Mouse (Mus musculus) hindbrain, embryonic 16.5 days (tissue): ENCODE data around the gene St3gal5. TPM values are rescaled to one million over a fixed set of nuclear protein-coding genes. Genes with fewer than 3 reads are reported as not detected.

Experiments used
- ATAC-seq: fragments of 200-750 bp; cut with Nextera tagmentation; 2 replicates; pipeline ENCODE4 v1.8.0; 2017; ENCODE audit warnings: moderate TSS enrichment, moderate library complexity
- H3K27ac ChIP-seq: fragments of 300-500 bp; sonication (generic); 2 replicates; pipeline ENCODE4 v1.5.1; 2014; ENCODE audit warnings: low read depth, mild to moderate bottlenecking, control low read depth, low read length, moderate library complexity
- H3K27me3 ChIP-seq: fragments of 300-500 bp; sonication (generic); replicated peaks from 2 replicates; pipeline ENCODE4 v1.6.1; 2014; ENCODE audit warnings: low read length; ENCODE audit not compliant: control insufficient read depth, insufficient read depth
- H3K36me3 ChIP-seq: fragments of 300-500 bp; sonication (generic); 2 replicates; pipeline ENCODE4 v1.6.1; 2014; ENCODE audit warnings: mild to moderate bottlenecking, low read length, moderate library complexity, mixed read lengths; ENCODE audit not compliant: control insufficient read depth, insufficient read depth
- H3K4me1 ChIP-seq: fragments of 300-500 bp; sonication (generic); 2 replicates; pipeline ENCODE4 v1.6.1; 2014; ENCODE audit warnings: low read depth, low read length; ENCODE audit not compliant: control insufficient read depth, insufficient read depth
- H3K4me2 ChIP-seq: fragments of 300-500 bp; sonication (generic); 2 replicates; pipeline ENCODE4 v1.6.1; 2014; ENCODE audit warnings: mild to moderate bottlenecking, low read length, control low read depth, moderate library complexity
- H3K4me3 ChIP-seq: fragments of 300-500 bp; sonication (generic); 2 replicates; pipeline ENCODE4 v1.5.1; 2014; ENCODE audit warnings: mild to moderate bottlenecking, low read length, control low read depth, moderate library complexity
- H3K9ac ChIP-seq: fragments of 300-500 bp; sonication (generic); 2 replicates; pipeline ENCODE4 v1.6.1; 2014; ENCODE audit warnings: low read depth, mild to moderate bottlenecking, control low read depth, low read length, moderate library complexity
- H3K9me3 ChIP-seq: fragments of 300-500 bp; sonication (generic); 2 replicates; pipeline ENCODE4 v1.6.1; 2014; ENCODE audit warnings: mild to moderate bottlenecking, low read length, moderate library complexity; ENCODE audit not compliant: control insufficient read depth
- WGBS: fragments of 180-500 bp; shearing (Covaris S2); extraction: QIAGEN DNeasy Blood & Tissue Kit; methylation state at CpG from one replicate; pipeline ENCODE4 v1.1.7; 2014; 5-methylcytosine and 5-hydroxymethylcytosine counted together
- polyA plus RNA-seq: library from polyadenylated mRNA; unstranded; fragments of >200 nt; fragmentation: Nextera tagmentation; extraction: Ambion mirVana; gene quantifications from 2 replicates; pipeline ENCODE4 v1.2.1, GENCODE M21; 2015

Gene St3gal5
- polyA plus RNA-seq, 1 experiment from 2014 or later = 69.2 TPM

DNA sequence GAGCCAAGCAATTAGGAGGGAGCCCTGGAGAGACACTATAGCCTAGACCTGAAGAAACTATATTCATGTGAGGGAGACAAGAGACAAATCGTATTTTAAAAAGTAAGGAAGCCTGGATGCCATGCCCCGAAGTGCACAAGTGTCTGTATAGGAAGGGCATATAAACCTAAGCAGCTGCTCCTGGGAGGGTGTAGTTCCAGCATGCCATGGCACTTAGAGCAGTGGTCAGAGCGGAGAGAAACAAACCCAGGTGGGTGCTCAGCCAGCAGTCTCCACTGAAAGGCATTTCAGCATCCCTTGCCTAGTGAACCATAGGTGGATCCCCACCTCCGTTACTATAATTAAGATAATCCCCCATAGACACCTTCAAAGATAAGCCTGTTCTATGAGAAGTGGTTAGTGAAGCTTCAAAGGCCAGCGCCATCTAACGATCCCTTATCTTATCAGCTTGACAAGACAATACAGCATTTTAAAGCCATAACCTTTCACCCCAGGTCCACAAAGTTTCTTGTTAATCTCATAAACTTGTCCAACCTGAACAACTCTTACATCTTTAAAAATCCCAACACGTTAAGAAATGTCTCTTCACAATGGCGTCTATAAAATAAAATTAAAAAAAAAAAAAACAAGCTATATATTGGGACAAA lies 20.1 kb downstream of the St3gal5 start:
- WGBS = 73% methylated on average over 8 of the region's 8 CpGs
- Histone ChIP-seq H3K27ac (no peak overlapping the region), H3K27me3 (no peaks in the 10 kb centered on the region), H3K9ac (no peak overlapping the region), H3K4me1 (peaks cover 3% of the 10 kb centered on the region; the same call in 1 of the 2 replicates), H3K9me3 (no peaks in the 10 kb centered on the region), H3K4me3 (no peak overlapping the region), H3K4me2 (no peak overlapping the region), H3K36me3 (no peaks in the 10 kb centered on the region)
- ATAC-seq = no peak

- no peaks in the 10 kb centered on the region for H3K27me3 ChIP-seq
- no peak overlapping the region for H3K4me2 ChIP-seq
- H3K27ac ChIP-seq = no peak overlapping the region
- H3K4me1 ChIP-seq = no peaks in the 10 kb centered on the region; the same call in 1 of the 2 replicates
- no peaks in the 10 kb centered on the region for H3K36me3 ChIP-seq
- no peak overlapping the region for H3K9ac ChIP-seq
- no peak for ATAC-seq
- H3K4me3 ChIP-seq = no peak overlapping the region
- H3K9me3 ChIP-seq = no peaks in the 10 kb centered on the region
- WGBS = 90% methylated on average over 1 of the region's 1 CpGs
These were observed 22.5 kb downstream of the St3gal5 start for GRCm38 (mm10) chr6:72119870-72120269.

GRCm38 (mm10) chr6:72121301-72121700 lies 23.9 kb downstream of the St3gal5 start:
- Histone ChIP-seq H3K9me3 (no peaks in the 10 kb centered on the region), H3K4me3 (no peak overlapping the region), H3K27ac (no peak overlapping the region), H3K9ac (no peak overlapping the region), H3K4me1 (no peaks in the 10 kb centered on the region; the same call in 1 of the 2 replicates), H3K4me2 (no peak overlapping the region), H3K27me3 (no peaks in the 10 kb centered on the region), H3K36me3 (no peaks in the 10 kb centered on the region)
- no peak for ATAC-seq
- 49% methylated on average over 3 of the region's 3 CpGs for WGBS

GRCm38 (mm10) chr6:72122515-72122914 lies 25.1 kb downstream of the St3gal5 start:
- Histone ChIP-seq H3K36me3 (no peaks in the 10 kb centered on the region), H3K9ac (no peak overlapping the region), H3K4me3 (no peak overlapping the region), H3K4me2 (no peak overlapping the region), H3K27ac (no peak overlapping the region), H3K9me3 (no peaks in the 10 kb centered on the region), H3K27me3 (no peaks in the 10 kb centered on the region), H3K4me1 (no peaks in the 10 kb centered on the region; the same call in 1 of the 2 replicates)
- no peak for ATAC-seq
- WGBS = 82% methylated on average over 5 of the region's 5 CpGs

DNA sequence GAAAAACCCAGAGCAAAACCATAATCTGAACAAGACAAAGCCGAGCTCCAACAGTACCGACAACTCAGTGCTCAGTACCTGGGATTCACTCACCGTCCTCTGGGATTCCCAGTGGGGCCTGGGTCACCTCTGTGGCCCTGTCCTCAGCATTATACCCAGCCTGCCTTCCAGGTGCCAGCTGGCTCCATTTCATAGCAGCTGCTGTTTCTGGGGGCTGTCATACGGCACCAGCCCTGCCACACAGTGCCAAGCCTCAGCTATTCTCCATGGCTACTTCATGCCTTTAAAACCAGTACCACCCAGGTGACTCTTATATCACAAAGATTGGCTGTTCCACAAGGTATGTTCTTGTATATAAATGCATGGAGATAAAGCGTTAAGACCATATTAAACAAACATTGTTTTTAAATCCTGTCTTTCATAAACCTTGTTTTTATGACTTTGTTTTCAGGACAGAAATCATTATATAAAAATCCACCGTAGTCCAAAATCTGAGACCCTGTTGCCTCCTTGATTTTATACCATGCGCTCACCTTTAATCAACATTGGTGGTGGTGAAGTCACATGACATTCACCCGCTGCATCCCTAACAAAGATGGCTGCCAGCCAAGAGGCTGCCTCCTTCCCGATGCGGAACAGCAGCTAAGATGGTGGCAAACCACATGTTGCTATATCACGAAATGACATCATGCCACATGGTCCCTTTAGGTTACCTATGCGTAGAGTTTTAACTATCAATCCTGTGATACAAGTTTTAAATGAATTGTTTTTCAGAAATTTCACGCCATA lies 27.1 kb downstream of the St3gal5 start:
- H3K4me3 ChIP-seq = no peak overlapping the region
- no peaks in the 10 kb centered on the region for H3K9me3 ChIP-seq
- peaks cover 10% of the 10 kb centered on the region for H3K36me3 ChIP-seq
- no peaks in the 10 kb centered on the region; the same call in 1 of the 2 replicates for H3K4me1 ChIP-seq
- H3K27ac ChIP-seq = no peak overlapping the region
- no peaks in the 10 kb centered on the region for H3K27me3 ChIP-seq
- no peak overlapping the region for H3K4me2 ChIP-seq
- peak; percentile 65; the same call in 1 of the 2 replicates for ATAC-seq
- H3K9ac ChIP-seq = no peak overlapping the region
- 83% methylated on average over 13 of the region's 13 CpGs for WGBS

GRCm38 (mm10) chr6:72126128-72126917 lies 28.9 kb downstream of the St3gal5 start:
- H3K27me3 ChIP-seq = no peaks in the 10 kb centered on the region
- no peak overlapping the region for H3K4me2 ChIP-seq
- H3K4me3 ChIP-seq = no peak overlapping the region
- no peak overlapping the region for H3K9ac ChIP-seq
- H3K9me3 ChIP-seq = no peaks in the 10 kb centered on the region
- no peak for ATAC-seq
- peaks cover 10% of the 10 kb centered on the region for H3K36me3 ChIP-seq
- H3K4me1 ChIP-seq = no peaks in the 10 kb centered on the region
- no peak overlapping the region for H3K27ac ChIP-seq
- WGBS = 81% methylated on average over 9 of the region's 9 CpGs

DNA sequence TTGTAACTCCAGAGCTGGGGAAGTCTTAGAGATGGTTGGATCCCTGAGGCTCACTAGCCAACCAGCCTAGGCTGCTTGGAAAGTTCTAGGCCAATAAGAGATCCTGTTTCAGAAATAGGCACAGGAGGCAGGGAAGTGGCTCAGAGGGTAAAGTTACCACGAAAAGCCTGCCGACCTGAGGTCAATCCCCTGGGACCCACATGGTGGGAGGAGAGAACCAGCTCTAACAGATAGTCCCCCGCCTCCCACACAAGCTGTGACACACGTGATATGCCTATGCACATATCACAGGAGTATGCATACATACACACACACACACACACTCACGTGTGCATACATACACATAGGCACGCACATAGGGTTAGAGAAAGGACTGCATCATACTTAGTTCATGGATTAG lies 32.7 kb downstream of the St3gal5 start:
- H3K36me3 ChIP-seq = peaks cover 23% of the 10 kb centered on the region

DNA sequence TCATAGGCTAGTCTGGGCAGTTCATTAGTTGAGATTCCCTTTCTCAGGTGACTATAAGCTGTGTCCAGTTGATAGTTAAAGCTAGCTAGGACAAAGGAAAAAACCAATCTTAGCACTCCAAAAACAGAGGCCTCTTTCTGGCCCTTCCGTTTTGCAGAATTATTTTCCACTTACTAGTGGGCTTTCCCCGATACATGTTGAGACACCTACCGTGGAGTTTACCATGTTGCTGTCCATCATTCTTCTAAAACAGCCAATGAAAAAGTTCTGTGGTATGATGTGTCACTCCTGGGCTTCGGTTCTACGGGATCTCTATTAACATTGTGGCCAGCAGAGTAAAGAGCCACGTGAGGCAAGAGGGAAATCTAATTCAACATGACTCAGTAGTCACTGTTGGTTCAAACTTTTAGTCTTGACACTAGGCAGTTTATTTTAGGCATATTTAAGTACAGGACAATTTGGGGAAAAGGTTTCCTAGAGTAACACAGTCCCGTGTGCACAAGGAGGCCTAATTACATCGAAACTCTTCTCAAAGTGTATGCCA lies 35.4 kb downstream of the St3gal5 start:
- H3K4me3 ChIP-seq = no peak overlapping the region
- no peak overlapping the region for H3K27ac ChIP-seq
- WGBS = 95% methylated on average over 8 of the region's 8 CpGs
- ATAC-seq = no peak
- no peaks in the 10 kb centered on the region for H3K9me3 ChIP-seq
- H3K27me3 ChIP-seq = no peaks in the 10 kb centered on the region
- no peak overlapping the region for H3K9ac ChIP-seq
- H3K4me1 ChIP-seq = no peaks in the 10 kb centered on the region
- peaks cover 25% of the 10 kb centered on the region for H3K36me3 ChIP-seq
- no peak overlapping the region for H3K4me2 ChIP-seq

More for the DNA sequence above, 32.7 kb downstream of the St3gal5 start:
- no peaks in the 10 kb centered on the region for H3K4me1 ChIP-seq
- H3K9me3 ChIP-seq = no peaks in the 10 kb centered on the region
- no peak overlapping the region for H3K27ac ChIP-seq
- H3K4me3 ChIP-seq = no peak overlapping the region
- no peaks in the 10 kb centered on the region for H3K27me3 ChIP-seq
- no peak for ATAC-seq
- no peak overlapping the region for H3K4me2 ChIP-seq
- no peak overlapping the region for H3K9ac ChIP-seq
- WGBS = 81% methylated on average over 6 of the region's 6 CpGs
